Mouse (Mus musculus) R1 (cell line): Measurements from ENCODE around the gene Olfr610.
"Not testable (repeated sequence)": the region's sequence is repeated elsewhere in the genome, so short reads cannot be mapped to it uniquely, and the experiment has no call there.

Experiments used
- DNase-seq: peaks from one replicate; pipeline ENCODE4 v3.0.0-alpha.2; 2018; ENCODE audit warnings: low read depth, low spot score

The Olfr610 gene

DNA sequence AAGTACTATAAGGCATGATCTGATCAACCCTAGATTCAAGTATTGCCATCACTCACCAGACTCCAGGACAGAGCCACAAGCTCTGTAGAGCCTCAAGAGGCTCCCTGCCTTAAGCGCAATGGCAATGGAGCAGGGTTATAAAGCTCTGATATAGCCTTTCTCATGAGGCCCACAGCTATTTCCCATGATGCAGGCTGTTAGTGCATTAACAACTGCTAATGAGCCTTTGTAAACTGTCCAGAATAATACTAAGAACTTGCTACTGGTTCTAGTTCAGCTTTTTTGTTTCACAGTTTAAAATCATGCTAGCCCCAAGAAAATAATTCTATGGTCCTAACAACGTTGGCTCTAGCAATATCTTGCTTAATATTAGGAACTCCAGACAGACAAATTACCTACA, at the start of gene Olfr610:
Olfr610 (minus strand) TSS at position 101 of the 400 bp plus-strand sequence.
- DNase-seq = no peak

DNA sequence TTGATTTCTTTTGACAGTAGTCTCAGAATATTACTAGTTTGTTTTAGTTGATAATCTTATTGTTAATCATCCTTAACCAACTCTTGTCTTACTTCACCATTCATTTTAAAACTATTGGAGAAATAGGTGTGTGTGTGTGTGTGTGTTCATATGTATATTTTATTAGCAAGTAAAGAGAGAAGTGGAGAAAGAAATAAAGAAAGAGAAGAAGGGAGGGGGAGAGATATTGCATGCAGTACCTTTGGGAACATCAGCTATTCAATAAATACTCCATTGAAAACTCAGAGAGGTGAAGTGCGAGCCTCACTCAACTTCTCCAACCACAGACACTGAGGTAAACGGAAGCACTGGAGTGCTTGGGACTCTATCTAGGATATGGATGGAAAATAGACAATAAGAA, 43.9 kb upstream of the Olfr610 start, which contains the start of gene Olfr615:
Olfr615 (plus strand) TSS at position 301 of the 400 bp plus-strand sequence.
- no peak for DNase-seq

DNA sequence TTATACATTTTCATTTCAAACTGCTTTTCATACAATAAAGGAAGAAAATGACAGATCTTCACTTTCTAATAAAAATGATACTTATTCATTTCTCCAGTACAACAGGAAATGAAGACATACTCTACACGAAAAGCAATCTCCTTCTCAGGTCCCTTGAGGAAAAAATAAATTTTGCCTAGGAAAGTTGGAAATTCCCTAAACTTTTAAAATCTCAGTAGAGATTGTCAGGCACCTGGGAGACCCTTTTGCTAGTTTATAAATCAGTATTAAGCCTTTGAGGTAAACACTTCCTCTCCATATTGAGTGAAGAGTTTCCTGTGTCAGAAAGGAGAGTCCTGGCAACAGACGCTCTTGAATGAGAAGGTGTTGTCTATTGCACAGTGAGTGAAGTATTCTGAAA, 35.9 kb upstream of the Olfr610 start, which contains the start of gene Olfr613:
Olfr613 (plus strand) TSS at position 301 of the 400 bp plus-strand sequence.
- no peak for DNase-seq

DNA sequence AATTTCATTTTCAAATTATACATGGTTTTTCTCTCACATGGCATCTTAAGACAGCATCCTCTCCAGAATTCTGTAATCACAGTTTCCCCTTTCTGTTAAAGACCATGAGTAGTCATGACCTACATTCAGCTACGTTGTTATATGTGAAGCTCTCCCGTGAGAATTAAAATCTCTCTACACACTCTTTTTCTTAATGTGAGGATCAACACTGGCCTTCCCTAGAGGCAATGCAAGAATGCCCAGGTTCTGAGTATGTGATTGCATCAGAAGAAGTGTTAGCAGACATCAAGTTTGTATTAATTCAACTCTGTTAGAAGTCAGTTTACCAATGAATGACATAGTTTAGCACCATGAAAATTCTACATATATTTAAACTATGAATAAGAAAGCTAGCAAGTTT, 30.7 kb upstream of the Olfr610 start, which contains the start of gene Olfr612:
Olfr612 (minus strand) TSS at position 101 of the 400 bp plus-strand sequence.
- DNase-seq = not testable (repeated sequence)

DNA sequence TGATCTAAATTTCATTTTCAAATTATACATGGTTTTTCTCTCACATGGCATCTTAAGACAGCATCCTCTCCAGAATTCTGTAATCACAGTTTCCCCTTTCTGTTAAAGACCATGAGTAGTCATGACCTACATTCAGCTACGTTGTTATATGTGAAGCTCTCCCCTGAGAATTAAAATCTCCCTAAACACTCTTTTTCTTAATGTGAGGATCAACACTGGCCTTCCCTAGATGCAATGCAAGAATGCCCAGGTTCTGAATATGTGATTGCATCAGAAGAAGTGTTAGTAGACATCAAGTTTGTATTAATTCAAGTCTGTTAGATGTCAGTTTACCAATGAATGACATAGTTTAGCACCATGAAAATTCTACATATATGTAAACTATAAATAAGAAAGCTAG, 8.8 kb upstream of the Olfr610 start, which contains the start of gene Olfr611:
Olfr611 (minus strand) TSS at position 101 of the 400 bp plus-strand sequence.
- DNase-seq = not testable (repeated sequence)

DNA sequence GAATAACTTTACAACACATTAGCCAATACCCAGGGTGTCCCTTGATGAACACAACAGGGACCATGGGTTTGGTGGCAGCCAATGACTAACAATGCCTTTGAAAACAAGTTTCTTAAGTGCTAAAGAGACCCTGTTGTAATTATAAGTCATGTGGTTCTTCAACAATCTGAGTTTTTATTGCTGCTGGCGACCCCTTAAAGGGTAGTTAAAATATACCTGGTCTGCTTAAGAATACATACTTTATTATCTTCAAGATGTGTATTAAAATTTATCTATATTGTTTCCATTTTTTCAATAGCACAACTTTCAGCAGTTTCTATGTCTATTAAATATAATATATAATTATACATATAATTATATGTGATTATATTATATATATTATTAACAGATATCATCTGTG, 14.0 kb downstream of the Olfr610 start, which contains the start of gene Olfr609:
Olfr609 (minus strand) TSS at position 101 of the 400 bp plus-strand sequence.
- no peak for DNase-seq

DNA sequence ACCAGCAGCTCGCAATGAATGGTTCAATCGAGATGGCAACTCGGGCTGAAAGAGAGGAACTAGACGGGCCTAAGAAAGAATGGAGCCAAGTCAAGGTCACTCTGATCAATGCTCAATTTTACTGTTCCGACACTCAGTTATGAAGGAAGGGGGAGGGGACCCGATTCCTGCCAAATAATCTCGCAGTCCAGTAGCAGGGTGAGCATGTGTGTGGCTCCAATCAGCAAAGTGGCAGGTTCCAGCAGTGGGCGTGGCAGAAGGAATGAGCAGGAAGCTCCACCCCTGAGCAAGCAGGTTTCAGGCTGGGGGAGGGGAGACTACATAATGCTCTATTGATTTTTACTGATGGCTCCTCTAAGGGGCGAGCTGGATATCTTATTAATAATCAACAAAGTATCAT, 34.8 kb downstream of the Olfr610 start:
- DNase-seq = not testable (repeated sequence)

DNA sequence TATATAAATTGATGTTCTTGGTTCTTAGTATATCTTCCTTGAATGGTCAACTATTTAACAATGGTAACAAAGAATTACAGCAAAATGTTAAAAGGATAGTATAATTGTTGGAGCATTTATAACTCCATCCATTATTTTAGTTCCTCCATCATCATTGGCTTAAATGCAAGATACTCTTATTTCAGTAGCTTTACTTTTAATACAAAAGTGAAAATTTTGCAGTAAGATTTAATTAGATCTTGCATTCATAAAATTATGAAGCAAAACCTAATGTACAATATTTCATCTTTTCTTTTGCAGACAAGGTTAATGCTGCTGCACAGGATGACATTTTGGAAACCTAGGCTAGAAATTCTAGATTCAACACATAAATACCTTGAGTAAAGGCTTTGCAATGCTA, 42.3 kb downstream of the Olfr610 start, which contains the start of gene Olfr608:
Olfr608 (plus strand) TSS at position 301 of the 400 bp plus-strand sequence.
- no peak for DNase-seq

DNA sequence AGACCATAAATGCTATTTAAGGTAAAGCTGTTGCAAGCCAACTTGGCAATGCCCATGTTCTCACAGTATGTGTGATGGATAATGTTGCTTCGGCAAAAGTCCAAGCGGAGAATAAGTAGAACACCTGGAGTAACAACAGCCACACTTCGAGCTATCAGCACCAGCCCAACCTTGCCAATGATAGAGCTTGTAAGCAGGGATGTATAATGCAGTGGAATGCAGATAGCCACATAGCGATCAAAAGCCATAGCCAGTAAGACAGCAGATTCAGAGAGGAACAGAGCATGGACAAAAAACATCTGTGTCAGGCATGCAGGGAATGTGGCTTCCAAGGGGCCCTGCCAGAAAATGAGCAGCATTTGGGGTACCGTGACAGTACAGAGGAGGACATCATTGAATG, 51.3 kb downstream of the Olfr610 start:
- DNase-seq = no peak
